Mouse (Mus musculus) R1 (cell line): ENCODE measurements around the gene Kansl1.

Source experiments
- DNase-seq: peaks from one replicate; pipeline ENCODE4 v3.0.0-alpha.2; 2018; ENCODE audit warnings: low read depth, low spot score

The Kansl1 gene

GRCm38 (mm10) chr11:104367486-104368190 lies 101.0 kb downstream of the Kansl1 start:
- no peak for DNase-seq

GRCm38 (mm10) chr11:104363823-104364600 lies 104.6 kb downstream of the Kansl1 start:
- DNase-seq: peak; percentile 21

- DNase-seq: peak; percentile 46
Observed at GRCm38 (mm10) chr11:104362704-104363103, 106.0 kb downstream of the Kansl1 start.

- no peak for DNase-seq
Observed at GRCm38 (mm10) chr11:104361790-104362189, 106.9 kb downstream of the Kansl1 start.

GRCm38 (mm10) chr11:104346931-104347330 lies 121.7 kb downstream of the Kansl1 start:
- peak; percentile 58 for DNase-seq

GRCm38 (mm10) chr11:104334946-104335345 lies 133.7 kb downstream of the Kansl1 start:
- DNase-seq: no peak

- no peak for DNase-seq
Observed at GRCm38 (mm10) chr11:104334115-104334514, 134.5 kb downstream of the Kansl1 start.

GRCm38 (mm10) chr11:104332105-104332504 lies 136.6 kb downstream of the Kansl1 start:
- DNase-seq: no peak

- no peak for DNase-seq
Observed at GRCm38 (mm10) chr11:104331208-104331607, 137.5 kb downstream of the Kansl1 start.

GRCm38 (mm10) chr11:104330151-104330550 lies 138.5 kb downstream of the Kansl1 start:
- no peak for DNase-seq

GRCm38 (mm10) chr11:104329185-104329926 lies 139.3 kb downstream of the Kansl1 start:
- no peak for DNase-seq

GRCm38 (mm10) chr11:104327946-104328345 lies 140.7 kb downstream of the Kansl1 start:
- DNase-seq: no peak

- DNase-seq: peak; percentile 59
Observed at GRCm38 (mm10) chr11:104327462-104327861, 141.2 kb downstream of the Kansl1 start.

- DNase-seq: no peak
Observed at GRCm38 (mm10) chr11:104322142-104322541, 146.5 kb downstream of the Kansl1 start.

- no peak for DNase-seq
Observed at GRCm38 (mm10) chr11:104320511-104320910, 148.2 kb downstream of the Kansl1 start.

- DNase-seq: peak; percentile 74
Observed at GRCm38 (mm10) chr11:104318940-104319781, 149.5 kb downstream of the Kansl1 start.

- DNase-seq: no peak
Observed at GRCm38 (mm10) chr11:104317631-104318030, 151.0 kb downstream of the Kansl1 start.

GRCm38 (mm10) chr11:104316685-104317400 lies 151.8 kb downstream of the Kansl1 start:
- no peak for DNase-seq

- peak; percentile 90 for DNase-seq
Observed at GRCm38 (mm10) chr11:104315703-104316102, 153.0 kb downstream of the Kansl1 start.

- DNase-seq: no peak
Observed at GRCm38 (mm10) chr11:104311643-104312042, 157.0 kb downstream of the Kansl1 start.
